Mouse (Mus musculus) adrenal gland, postnatal 4 days (tissue): ENCODE measurements at regions not wholly inside any gene's neighbourhood (a gene's known extent, or its start where the extent isn't known, plus 50 kb on each side); places are given as distances from the start of the nearest gene placed in this dataset.

Experiments used
- DNase-seq, 2 experiments: peaks; one replicate each; pipeline ENCODE4 v3.0.0; 2021 to 2022; ENCODE audit warnings: low spot score in 2 of 2, mixed read lengths in 2 of 2

DNA sequence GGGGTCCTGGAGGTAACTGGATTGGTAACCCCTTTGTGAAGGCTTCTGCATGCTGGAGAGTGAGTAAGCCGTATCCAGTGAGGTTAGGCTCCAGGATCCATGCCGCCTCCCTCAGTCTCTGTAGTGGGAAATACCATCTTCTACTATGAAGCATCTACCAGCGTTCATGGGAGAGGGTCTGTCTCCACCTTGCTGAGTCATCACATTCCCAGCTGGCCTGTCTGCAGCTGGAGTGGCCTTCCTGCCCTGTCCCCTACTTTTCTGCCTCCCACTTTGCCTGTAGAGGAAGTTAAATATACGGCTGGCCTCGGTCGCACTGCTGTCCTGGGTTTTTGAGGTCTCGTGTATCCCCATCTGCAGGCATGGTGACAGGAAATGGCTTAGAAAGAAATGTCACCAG is 78.0 kb upstream of the Sec14l1 start:
- DNase-seq = no peak

DNA sequence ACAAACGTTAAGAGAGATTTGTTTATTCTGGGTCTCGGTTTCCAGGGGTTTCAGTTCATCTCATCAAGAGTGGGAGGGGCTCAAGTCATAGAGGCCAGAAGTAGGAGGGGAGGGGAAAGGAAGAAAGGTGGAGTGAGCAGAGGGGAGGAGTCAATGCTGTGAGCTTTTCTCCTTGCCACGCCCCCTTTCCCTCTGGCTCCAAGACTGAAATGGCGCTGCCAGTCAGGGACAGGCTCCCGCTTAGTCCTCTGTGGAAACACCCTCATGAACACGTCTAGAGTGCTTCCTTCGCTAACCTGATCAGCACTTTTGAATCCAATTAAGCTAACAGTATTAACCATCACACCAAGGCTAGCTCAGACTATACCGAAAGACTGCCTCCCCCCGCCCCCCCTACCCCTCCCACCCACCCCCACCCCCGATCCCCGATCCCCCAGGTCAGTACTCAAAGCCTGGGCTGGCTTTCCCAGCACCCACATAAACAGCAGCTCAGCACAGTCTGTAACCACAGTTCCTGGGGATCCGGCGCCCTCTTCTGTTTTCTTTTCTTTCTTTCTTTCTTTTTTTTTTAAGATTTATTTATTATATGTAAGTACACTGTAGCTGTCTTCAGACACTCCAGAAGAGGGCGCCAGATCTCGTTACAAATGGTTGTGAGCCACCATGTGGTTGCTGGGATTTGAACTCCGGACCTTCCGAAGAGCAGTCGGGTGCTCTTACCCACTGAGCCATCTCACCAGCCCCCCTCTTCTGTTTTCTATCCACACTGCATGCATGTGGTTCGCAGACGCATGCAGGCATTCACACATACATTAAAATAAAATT is 76.5 kb upstream of the Sec14l1 start:
- no peak for DNase-seq

DNA sequence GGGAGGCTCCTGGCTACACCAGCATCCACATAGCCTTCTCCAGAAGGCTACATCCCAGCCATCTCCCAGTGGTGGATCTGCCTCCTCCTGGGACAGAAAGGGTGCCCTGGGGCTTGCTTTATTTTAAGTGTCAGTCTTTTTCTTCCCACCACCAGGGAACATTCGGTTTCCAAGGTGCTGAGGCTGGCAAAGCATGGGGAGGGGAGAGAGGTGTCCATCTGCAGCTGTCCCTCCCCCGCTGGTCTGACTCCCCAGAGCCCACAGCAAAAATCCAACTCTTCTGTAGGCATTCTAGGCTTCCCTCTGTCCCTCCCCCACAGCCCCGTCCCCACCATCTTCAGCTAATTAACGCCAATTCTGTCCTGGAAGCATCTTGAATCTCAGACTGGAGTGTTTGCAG is 74.1 kb upstream of the Sec14l1 start:
- no peak for DNase-seq

DNA sequence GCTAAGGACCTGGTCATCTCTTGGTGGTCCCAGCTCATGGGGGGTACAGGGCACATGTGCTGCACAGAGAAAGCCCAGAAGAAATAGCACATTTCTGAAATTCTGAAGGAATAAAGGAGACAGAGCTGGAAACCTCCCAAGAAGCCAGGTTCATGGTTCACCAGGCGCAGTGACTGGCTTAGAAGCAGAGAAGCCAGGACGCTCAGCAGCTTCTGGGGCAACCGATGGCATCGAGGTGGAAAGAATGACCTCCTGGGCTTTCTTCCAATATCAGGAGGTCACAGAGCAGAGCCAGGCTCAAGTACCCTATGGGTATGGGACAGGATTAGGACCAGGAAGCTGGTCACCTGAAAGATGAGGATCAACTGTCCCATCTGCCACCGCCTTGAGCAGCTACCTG is 72.6 kb upstream of the Sec14l1 start:
- DNase-seq = no peak

DNA sequence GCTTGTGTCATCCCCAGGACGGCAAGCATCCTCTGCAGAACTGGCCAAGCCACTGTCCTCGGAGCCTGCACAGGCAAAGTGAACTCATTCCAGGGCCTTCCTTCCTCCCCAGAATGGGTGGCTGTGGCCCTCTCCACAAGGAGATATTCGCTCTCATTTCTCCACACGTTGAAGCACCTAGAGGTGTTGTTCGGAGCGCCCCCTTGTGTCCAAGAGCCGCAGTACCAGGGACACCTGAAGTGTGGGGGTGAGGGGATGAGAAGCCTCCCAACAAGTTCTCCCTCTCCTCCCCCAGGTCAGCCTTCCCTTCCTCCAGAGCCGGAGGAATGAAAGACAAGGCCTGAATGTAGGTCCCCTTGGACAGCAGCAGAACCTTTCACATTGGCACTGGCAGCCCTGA is 71.4 kb upstream of the Sec14l1 start:
- peak; percentile 46 to 47 for DNase-seq

DNA sequence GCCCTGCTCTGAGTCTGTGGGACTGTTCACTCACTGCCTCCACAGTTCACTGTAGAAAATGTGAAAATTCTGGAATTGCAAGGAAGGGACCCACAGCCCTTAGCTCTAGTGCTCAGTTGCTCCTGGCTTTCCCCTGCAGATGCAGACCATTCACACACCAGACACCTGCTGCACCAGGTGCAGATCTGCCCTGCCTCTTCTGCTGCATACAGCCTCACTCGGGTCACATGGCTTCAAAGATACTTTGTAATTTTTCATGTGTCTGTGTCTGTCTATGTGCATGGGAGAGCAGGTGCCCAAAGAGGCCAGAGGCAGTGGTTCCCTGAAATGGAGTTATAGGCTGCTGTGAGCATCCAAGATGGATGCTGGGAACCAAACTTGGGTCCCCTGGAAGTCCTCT is 70.2 kb upstream of the Sec14l1 start:
- DNase-seq = no peak

DNA sequence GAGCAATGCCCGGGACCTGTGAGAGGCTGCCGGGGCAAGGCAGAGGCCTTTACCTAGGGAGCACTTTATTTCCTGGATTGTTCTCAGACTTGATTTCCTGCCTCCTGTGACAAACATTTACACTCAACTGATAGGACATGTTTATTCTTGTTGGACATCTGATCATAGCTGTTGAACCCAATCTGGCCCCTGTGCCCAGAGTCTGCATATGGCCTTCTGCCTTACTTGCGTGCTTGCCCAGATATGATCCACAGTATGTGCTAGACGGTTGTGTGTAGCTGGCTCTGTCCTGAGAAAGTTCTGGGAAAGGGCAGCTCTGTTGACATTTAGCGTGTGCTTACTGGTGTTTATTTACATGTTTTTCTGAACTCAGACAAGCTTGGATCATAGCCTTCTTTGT is 68.3 kb upstream of the Sec14l1 start:
- no peak for DNase-seq

DNA sequence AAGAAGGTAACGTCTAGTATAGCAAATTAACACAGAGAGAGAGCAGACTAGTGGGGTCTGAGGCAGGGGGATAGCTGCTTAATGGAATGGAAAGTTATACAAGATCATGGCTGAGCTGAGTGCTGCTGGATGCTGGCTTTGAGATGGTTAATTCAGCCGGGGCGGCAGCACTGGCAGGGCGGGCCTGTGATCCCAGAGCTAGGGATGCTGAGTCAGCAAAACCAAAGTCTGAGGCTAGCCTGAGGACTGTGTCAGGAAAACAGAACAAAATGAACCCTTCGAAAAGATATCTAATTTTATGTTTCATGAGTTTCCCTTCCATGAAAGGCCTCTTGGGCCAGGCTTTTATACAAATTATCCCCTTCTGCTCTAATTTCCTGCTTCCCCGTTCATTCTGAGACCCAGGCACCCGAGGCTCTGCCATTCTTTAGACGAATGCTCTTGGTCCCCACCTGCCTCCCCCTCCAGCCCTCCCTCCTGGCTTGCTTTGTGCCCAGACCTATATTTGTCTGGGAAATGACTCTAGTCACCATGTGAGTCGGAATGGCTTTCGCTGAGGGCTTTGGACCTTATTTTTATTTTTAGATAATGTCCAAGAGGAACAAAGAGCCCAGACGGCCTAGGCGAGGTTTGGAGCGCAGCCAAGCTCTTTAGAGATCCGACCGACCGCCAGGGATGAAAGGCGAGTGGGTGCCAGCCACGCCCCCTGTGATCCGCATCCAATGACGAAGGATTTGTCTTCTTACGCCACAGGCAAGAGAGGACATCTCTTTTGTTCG is 67.6 kb upstream of the Sec14l1 start:
- DNase-seq = peak in 1 of 2 experiments; percentile 34

DNA sequence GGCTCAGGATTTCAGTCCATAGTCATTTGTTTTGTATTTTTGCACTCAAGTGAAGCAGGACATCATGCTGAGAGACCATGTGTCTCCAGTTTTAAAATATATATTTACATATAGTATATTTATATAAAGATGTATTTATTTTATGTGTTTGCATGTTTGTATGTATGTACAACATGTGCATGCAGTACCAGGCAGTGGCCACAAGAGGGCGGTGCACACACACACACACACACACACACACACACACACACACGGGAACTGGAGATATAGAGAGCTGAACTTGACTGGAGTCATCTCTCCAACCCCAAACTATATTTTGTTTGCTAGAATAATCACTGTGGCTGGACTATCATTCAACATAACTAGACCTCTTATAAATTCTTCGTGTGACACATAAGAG is 66.1 kb upstream of the Sec14l1 start:
- DNase-seq = no peak

DNA sequence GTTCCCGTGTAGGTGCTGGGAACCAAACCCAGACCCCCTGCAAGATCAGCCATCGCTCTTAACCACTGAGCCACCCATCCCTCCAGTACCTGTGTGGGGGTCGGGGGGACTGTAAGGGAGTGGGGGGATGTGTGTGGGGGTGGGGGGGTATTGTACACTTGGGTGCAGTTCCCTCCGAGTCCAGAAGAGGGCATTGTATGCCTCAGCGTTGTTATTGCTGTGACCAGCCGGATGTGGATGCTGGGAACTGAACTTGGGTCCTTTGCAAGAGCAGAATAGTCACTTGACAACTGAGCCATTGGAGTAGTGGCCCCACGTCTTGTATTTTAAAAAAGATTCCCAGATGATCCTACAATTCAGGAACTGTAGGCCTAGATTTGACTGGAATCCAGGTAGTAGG is 64.2 kb upstream of the Sec14l1 start:
- no peak for DNase-seq

DNA sequence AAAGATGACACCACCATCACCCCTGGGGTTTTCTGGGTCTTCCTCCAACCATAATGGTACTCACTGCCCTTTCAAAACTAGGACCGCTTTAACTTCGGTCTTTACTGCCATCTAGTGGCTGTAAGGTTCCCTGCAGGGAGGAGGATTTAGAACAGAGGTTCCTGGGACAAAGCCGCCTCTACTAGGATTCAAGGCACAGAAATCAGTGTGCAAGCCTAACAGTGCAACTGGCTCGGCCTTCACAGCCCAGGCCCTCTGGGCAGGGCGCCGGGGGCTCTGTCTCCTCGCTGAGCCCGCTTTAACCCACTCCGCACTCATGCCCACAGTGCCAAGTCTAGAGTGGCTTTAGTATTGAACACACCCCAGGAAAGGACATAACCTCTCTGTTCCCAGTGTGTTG is 58.0 kb upstream of the Sec14l1 start:
- DNase-seq = peak in 1 of 2 experiments; percentile 26

DNA sequence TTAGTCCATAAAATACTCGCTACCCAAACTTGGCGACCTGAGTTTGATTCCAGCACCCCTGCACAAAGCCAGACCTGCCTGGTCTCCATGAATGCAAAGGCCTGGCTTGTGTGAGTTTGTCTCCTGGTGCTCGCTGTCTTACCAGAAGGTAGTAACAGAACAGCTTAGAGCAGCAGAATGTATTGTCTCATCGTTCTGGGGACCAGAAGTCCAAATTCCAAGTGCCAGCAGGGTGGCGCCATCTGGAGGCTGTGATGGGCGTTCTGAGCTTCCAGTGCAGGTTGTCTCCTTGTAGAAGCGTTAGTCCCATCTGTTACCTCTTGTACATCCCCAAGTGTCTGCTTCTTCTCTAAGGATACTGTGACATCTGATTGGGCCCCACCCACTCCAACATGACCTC is 57.5 kb upstream of the Sec14l1 start:
- no peak for DNase-seq

DNA sequence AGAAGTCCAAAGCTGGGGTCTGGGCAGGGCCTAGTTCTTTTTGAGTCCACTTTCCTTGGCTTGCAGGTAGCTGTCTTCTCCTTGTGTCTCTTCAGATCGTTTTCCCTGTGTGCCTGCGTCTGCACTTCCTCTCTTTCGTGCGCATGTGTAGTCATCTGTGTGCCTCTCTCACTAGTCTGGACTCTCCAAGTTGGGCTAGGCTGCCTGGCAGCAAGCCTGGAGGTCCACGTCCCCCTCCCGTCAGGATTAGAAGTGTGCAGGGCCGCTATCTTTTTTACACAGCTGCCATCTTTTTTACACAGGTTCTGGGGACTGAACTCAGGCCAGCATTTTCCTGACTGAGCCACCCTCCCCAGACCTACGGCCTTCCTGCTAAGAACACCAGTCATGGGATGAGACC is 55.8 kb upstream of the Sec14l1 start:
- no peak for DNase-seq

DNA sequence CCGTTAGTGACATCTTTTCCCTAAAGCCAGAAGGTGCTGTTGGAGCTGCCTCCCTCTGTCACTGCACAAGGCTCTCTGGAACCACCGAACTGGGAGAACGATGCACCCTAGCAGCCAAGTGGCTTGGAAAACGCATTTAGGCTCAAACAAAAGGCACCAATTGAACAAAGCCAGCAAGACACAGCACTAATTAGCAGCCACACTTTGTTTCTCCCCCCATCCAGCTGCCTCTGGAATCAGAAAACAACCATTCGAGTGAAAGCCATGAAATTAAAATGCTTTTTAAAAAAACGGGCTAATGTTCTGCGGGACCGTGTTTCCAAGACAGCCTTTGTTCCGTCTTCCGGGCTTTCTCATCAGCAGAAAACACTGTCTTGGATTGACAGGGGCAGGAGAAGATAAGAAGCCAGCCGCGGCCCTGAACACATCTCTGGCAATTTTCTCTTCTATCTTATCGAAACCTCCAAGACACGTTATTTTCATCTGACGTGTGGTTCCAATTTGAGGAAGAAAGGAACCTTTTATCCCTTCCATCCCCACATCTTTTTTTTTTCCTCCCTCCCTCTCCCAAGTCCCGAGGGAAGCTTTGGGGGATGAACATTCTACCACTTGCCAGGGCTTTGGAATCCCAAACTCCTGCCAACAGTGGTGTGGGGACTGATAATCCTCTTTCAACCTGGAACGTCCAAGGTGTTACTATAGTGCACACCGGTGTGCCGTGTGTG is 54.8 kb upstream of the Sec14l1 start:
- DNase-seq = no peak

DNA sequence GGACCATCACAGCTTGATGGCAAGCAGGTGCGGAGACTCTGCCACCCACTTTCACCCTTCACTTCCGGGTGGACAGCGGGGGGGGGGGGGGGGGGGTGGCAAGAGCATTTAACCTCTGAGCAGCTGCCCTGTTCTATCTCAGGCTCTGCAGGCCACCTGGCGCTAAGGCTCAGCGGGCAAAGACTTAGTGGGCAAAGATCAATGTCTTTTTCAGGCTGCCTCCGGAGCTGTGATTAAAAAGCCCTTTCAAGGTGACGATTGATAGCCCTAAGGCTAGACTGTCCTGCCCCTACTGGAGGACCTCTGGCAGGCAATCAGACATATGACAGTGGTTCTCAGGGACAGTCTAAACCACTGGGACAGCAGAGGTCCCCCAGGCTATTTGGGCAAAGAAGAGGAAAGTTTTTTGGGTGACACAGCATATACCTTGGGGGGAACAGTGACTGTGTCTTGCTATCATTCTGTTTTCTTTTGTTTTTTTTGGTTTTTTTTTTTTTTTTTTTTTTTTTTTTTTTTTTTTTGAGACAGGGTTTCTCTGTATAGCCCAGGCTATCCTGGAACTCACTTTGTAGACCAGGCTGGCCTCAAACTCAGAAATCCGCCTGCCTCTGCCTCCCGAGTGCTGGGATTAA is 54.1 kb upstream of the Sec14l1 start:
- no peak for DNase-seq

DNA sequence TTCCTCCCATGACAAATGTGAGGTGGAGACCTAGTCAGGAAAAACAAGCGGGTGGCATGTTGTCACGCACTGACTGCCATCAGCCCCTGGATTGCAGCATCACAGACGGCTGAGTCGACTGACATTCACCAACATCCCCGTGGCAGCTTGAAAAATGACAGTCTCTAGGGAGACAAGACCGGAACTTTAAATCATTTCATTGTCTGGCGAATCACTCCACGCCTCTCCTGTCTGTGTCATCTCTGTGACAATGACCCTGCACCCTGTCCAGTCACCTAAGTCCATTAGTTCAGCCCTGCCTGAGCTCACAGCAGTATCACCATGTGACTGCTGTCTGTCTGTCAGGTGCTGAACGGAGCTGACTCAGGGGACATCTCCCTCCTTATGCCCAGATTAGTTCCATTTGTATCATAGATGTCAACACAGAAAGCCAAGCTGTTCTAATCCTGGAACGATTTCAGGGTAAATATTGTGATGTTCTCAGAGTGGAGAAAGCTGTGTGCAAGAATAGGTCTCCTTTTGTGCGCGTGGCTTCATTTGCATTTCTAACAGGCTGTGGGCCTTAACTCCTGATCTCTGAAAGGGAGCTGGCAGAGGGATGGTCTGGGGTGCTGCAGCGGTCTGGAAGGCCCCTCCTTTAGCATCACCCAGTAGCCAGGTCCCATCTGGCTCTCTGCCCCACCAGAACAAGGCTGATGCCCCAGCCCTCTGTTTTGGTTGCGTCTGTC is 52.0 kb upstream of the Sec14l1 start:
- DNase-seq = no peak
